Comparison of ENCODE assay signal across 8 mouse cellular contexts in genomic region chr11:120932564-120933398, GRCm38 (mm10). TPM values are rescaled to one million over a fixed set of nuclear protein-coding genes. Genes with fewer than 3 reads are reported as not detected.
DNase-seq lines count a peak whose midpoint lies in the region; ATAC-seq and TF ChIP-seq lines count a peak whose summit lies in the region.

Gene Ccdc57, minus strand, starts transcription at chr11:120932872.

- H3K27ac ChIP-seq in heart, embryonic 11.5 days (ENCODE audit: low read depth, low read length): no peak within 1 kb of the TSS
- no peak within 1 kb of the TSS; the same call in 1 of the 2 replicates for H3K27ac ChIP-seq in kidney, postnatal 0 days
- 0 out of 2 replicates have a peak within 1 kb of the TSS, but pooled peaks have one; percentile 38 for H3K27ac ChIP-seq in liver, embryonic 11.5 days (ENCODE audit: low read depth, low read length)
- no peak within 1 kb of the TSS for H3K27ac ChIP-seq in stomach, embryonic 14.5 days (ENCODE audit: low read length)

- ATAC-seq in erythroblast, adult 5-6 weeks (replicated peaks; ENCODE audit: low FRiP score, poor library complexity, severe bottlenecking): peak; percentile 94
- peak; percentile 79 for ATAC-seq in heart, embryonic 11.5 days (replicated peaks; ENCODE audit: insufficient number of reproducible peaks, low FRiP score, low TSS enrichment)
- peak; percentile 94 for ATAC-seq in kidney, postnatal 0 days (replicated peaks; ENCODE audit: low FRiP score, low read depth)
- peak; percentile 89 for ATAC-seq in liver, embryonic 11.5 days (replicated peaks; ENCODE audit: low FRiP score)
- ATAC-seq in stomach, embryonic 14.5 days (ENCODE audit: insufficient number of reproducible peaks, insufficient read depth, low FRiP score, low read depth): peak; percentile 90

- peak within 1 kb of the TSS; percentile 84 for H3K4me2 ChIP-seq in heart, embryonic 11.5 days
- peak within 1 kb of the TSS; percentile 87 for H3K4me2 ChIP-seq in kidney, postnatal 0 days (ENCODE audit: low read length)
- peak within 1 kb of the TSS; percentile 86 for H3K4me2 ChIP-seq in liver, embryonic 11.5 days
- peak within 1 kb of the TSS; percentile 79 for H3K4me2 ChIP-seq in stomach, embryonic 14.5 days (replicated peaks; ENCODE audit: low read depth, low read length)

- no peak for TF ChIP-seq CTCF in C2C12 (IDR thresholded peaks at IDR 0.05; ENCODE audit: control insufficient read depth, insufficient read depth, insufficient read length)
- TF ChIP-seq CTCF in kidney, postnatal 0 days (IDR thresholded peaks at IDR 0.05; ENCODE audit: low read depth): no peak

- DNase-seq in brain, adult 2 months (ENCODE audit: low read depth, low spot score): peak; percentile 96
- DNase-seq in kidney, postnatal 0 days (ENCODE audit: low spot score): peak; percentile 91
- DNase-seq in liver, embryonic 11.5 days (ENCODE audit: low spot score): peak; percentile 92
- peak; percentile 91 for DNase-seq in naive thymus-derived CD4-positive, alpha-beta T cell, adult 2 months (ENCODE audit: low read depth)

- H3K4me3 ChIP-seq in C2C12 (ENCODE audit: insufficient read depth, poor library complexity, severe bottlenecking): peak within 1 kb of the TSS; percentile 67
- peak within 1 kb of the TSS; percentile 73 for H3K4me3 ChIP-seq in heart, embryonic 11.5 days (ENCODE audit: low read depth, low read length)
- H3K4me3 ChIP-seq in kidney, postnatal 0 days (replicated peaks; ENCODE audit: low read depth, low read length): peak within 1 kb of the TSS; percentile 83
- H3K4me3 ChIP-seq in liver, embryonic 11.5 days (ENCODE audit: low read depth, low read length): peak within 1 kb of the TSS; percentile 79
- H3K4me3 ChIP-seq in stomach, embryonic 14.5 days (ENCODE audit: low read depth, low read length): peak within 1 kb of the TSS; percentile 69

- peaks cover 3% of the 10 kb centered on the region; the same call in 1 of the 2 replicates for H3K4me1 ChIP-seq in heart, embryonic 11.5 days (ENCODE audit: control insufficient read depth, insufficient read depth, low read length)
- peaks cover 7% of the 10 kb centered on the region for H3K4me1 ChIP-seq in kidney, postnatal 0 days (replicated peaks; ENCODE audit: insufficient read depth, low read length)
- H3K4me1 ChIP-seq in liver, embryonic 11.5 days (replicated peaks; ENCODE audit: control insufficient read depth, insufficient read depth, low read length): peaks cover 15% of the 10 kb centered on the region
- H3K4me1 ChIP-seq in stomach, embryonic 14.5 days (ENCODE audit: control insufficient read depth, insufficient read depth, low read length): peaks cover 4% of the 10 kb centered on the region; the same call in 1 of the 2 replicates

- peaks cover 6% of the 10 kb centered on the region for H3K79me3 ChIP-seq in C2C12 (ENCODE audit: low read depth)

- WGBS in heart, embryonic 11.5 days (ENCODE audit: insufficient replicate concordance): 10% methylated on average over 44 of the region's 44 CpGs
- 9% methylated on average over 44 of the region's 44 CpGs for WGBS in kidney, postnatal 0 days
- 11% methylated on average over 44 of the region's 44 CpGs for WGBS in liver, embryonic 11.5 days
- WGBS in stomach, embryonic 14.5 days: 10% methylated on average over 44 of the region's 44 CpGs

- H3ac ChIP-seq in C2C12 (ENCODE audit: control insufficient read depth, insufficient read length, low read depth): peak within 1 kb of the TSS; percentile 83

- H3K9me3 ChIP-seq in heart, embryonic 11.5 days (replicated peaks; ENCODE audit: control insufficient read depth, low read length): no peaks in the 10 kb centered on the region
- no peaks in the 10 kb centered on the region for H3K9me3 ChIP-seq in kidney, postnatal 0 days (replicated peaks; ENCODE audit: low read length)
- no peaks in the 10 kb centered on the region for H3K9me3 ChIP-seq in liver, embryonic 11.5 days (ENCODE audit: control insufficient read depth, low read length)
- H3K9me3 ChIP-seq in stomach, embryonic 14.5 days (ENCODE audit: control insufficient read depth, low read depth, low read length): peaks cover 4% of the 10 kb centered on the region; the same call in 1 of the 2 replicates

- no peaks in the 10 kb centered on the region for H3K36me3 ChIP-seq in C2C12 (ENCODE audit: control insufficient read depth, insufficient read depth)
- no peaks in the 10 kb centered on the region for H3K36me3 ChIP-seq in heart, embryonic 11.5 days (ENCODE audit: control insufficient read depth, insufficient read depth, low read length)
- H3K36me3 ChIP-seq in kidney, postnatal 0 days (ENCODE audit: insufficient read depth, low read length): no peaks in the 10 kb centered on the region
- H3K36me3 ChIP-seq in liver, embryonic 11.5 days (ENCODE audit: control insufficient read depth, insufficient read depth, low read length): no peaks in the 10 kb centered on the region
- no peaks in the 10 kb centered on the region for H3K36me3 ChIP-seq in stomach, embryonic 14.5 days (ENCODE audit: control insufficient read depth, insufficient read depth, low read length)

- no peaks in the 10 kb centered on the region for H3K27me3 ChIP-seq in C2C12 (ENCODE audit: control insufficient read depth, insufficient read depth, insufficient read length)
- H3K27me3 ChIP-seq in heart, embryonic 11.5 days (ENCODE audit: control insufficient read depth, insufficient read depth, low read length): no peaks in the 10 kb centered on the region
- no peaks in the 10 kb centered on the region for H3K27me3 ChIP-seq in kidney, postnatal 0 days (ENCODE audit: insufficient read depth, low read length)
- no peaks in the 10 kb centered on the region for H3K27me3 ChIP-seq in liver, embryonic 11.5 days (replicated peaks; ENCODE audit: control insufficient read depth, insufficient read depth, low read length)
- H3K27me3 ChIP-seq in stomach, embryonic 14.5 days (ENCODE audit: control insufficient read depth, insufficient read depth, low read length): no peaks in the 10 kb centered on the region

- H3K9ac ChIP-seq in heart, embryonic 11.5 days (ENCODE audit: low read depth, low read length): peak within 1 kb of the TSS; percentile 87
- peak within 1 kb of the TSS; percentile 75 for H3K9ac ChIP-seq in kidney, postnatal 0 days (ENCODE audit: low read depth, low read length)
- H3K9ac ChIP-seq in liver, embryonic 11.5 days (ENCODE audit: low read depth, low read length): peak within 1 kb of the TSS; percentile 83
- peak within 1 kb of the TSS; percentile 66 for H3K9ac ChIP-seq in stomach, embryonic 14.5 days (replicated peaks; ENCODE audit: low read depth, low read length)

- H3K79me2 ChIP-seq in C2C12 (ENCODE audit: control insufficient read depth, insufficient read depth): peaks cover 15% of the 10 kb centered on the region

TF ChIP-seq in C2C12, 6 proteins besides CTCF, POLR2A, EP300 and RAD21:
- TF ChIP-seq USF1 (IDR thresholded peaks at IDR 0.05; ENCODE audit: low read depth) (no peak), MAX (IDR thresholded peaks at IDR 0.05) (peak; percentile 90)
TF ChIP-seq in C2C12: peak in this region for 1.

RNA-seq across cellular contexts. Expression of gene Ccdc57, which starts in this region (rescaled TPM):
- polyA plus RNA-seq in C2C12 (2012; fragmentation: generic; extraction: Trizol): 1.1 TPM
- total RNA-seq in erythroblast, adult 5-6 weeks (2015; ENCODE audit: low replicate concordance): 2.3 and 5.2 TPM in 2 replicates
- total RNA-seq in erythroblast, adult 5-6 weeks (2017; ENCODE audit: low replicate concordance): 4.4 and 6.0 TPM in 2 replicates
- 3.3 and 3.9 TPM in 2 replicates for polyA plus RNA-seq in heart, embryonic 11.5 days (2014; fragmentation: Nextera tagmentation; extraction: Ambion mirVana)
- polyA plus RNA-seq in kidney, postnatal 0 days (2015; fragmentation: Nextera tagmentation; extraction: Ambion mirVana): 5.5 and 5.7 TPM in 2 replicates
- 4.2 and 4.7 TPM in 2 replicates for polyA plus RNA-seq in liver, embryonic 11.5 days (2014; fragmentation: Nextera tagmentation; extraction: Ambion mirVana)
- 5.6 and 6.5 TPM in 2 replicates for polyA plus RNA-seq in stomach, embryonic 14.5 days (2014; fragmentation: Nextera tagmentation; extraction: Ambion mirVana)
